Mouse (Mus musculus) liver, adult 2 months (tissue): ENCODE measurements around the gene Rab10. TPM values are rescaled to one million over a fixed set of nuclear protein-coding genes. Genes with fewer than 3 reads are reported as not detected.

Source experiments
- DNase-seq: peaks from one replicate; pipeline ENCODE4 v3.0.0-alpha.2; 2011; ENCODE audit warnings: low read depth, low spot score; ENCODE audit errors: extremely low read depth
- H3K27ac ChIP-seq: fragments of 200-500 bp; replicated peaks from 2 replicates; pipeline ENCODE4 v1.5.1; 2012; ENCODE audit warnings: low read depth, mild to moderate bottlenecking, control low read depth, inconsistent platforms, low read length; ENCODE audit not compliant: insufficient read depth
- H3K27me3 ChIP-seq: fragments of 200-500 bp; 2 replicates; pipeline ENCODE4 v1.6.1; 2012; ENCODE audit warnings: mild to moderate bottlenecking, moderate library complexity, low read length, inconsistent platforms; ENCODE audit not compliant: control insufficient read depth, insufficient read depth
- H3K36me3 ChIP-seq: fragments of 200-500 bp; 2 replicates; pipeline ENCODE4 v1.6.1; 2012; ENCODE audit warnings: low read length, inconsistent platforms; ENCODE audit not compliant: control insufficient read depth, insufficient read depth
- H3K4me1 ChIP-seq: fragments of 200-500 bp; 2 replicates; pipeline ENCODE4 v1.6.1; 2011; ENCODE audit warnings: low read length; ENCODE audit not compliant: control insufficient read depth, insufficient read depth
- H3K4me3 ChIP-seq: fragments of 200-500 bp; 2 replicates; pipeline ENCODE4 v1.5.1; 2011; ENCODE audit warnings: low read depth, mild to moderate bottlenecking, control low read depth, low read length, moderate library complexity; ENCODE audit not compliant: insufficient read depth
- H3K79me2 ChIP-seq: fragments of 200-500 bp; 2 replicates; pipeline ENCODE4 v1.6.1; 2012; ENCODE audit warnings: inconsistent platforms, mild to moderate bottlenecking, low read length, moderate library complexity; ENCODE audit not compliant: control insufficient read depth, insufficient read depth
- H3K9ac ChIP-seq: fragments of 200-500 bp; 2 replicates; pipeline ENCODE4 v1.6.1; 2012; ENCODE audit warnings: low read depth, mild to moderate bottlenecking, control low read depth, inconsistent platforms, low read length
- CTCF ChIP-seq: fragments of 200-500 bp; IDR thresholded peaks from 2 replicates; pipeline ENCODE4 v1.5.1; 2011; ENCODE audit warnings: low read depth, low read length, control low read depth
- POLR2A ChIP-seq: fragments of 200-500 bp; IDR thresholded peaks from 2 replicates; pipeline ENCODE4 v1.6.1; 2011; ENCODE audit warnings: low read length, control low read depth; ENCODE audit not compliant: insufficient read depth; ENCODE audit errors: extremely low read depth
- WGBS: fragments of 180-500 bp; shearing (Covaris S2); methylation state at CpG from one replicate; pipeline ENCODE4 v1.1.7; 2018; 5-methylcytosine and 5-hydroxymethylcytosine counted together
- polyA plus RNA-seq: library from polyadenylated mRNA; depleted of rRNA; stranded (reverse); fragments of >200 nt; gene quantifications from 2 replicates; pipeline ENCODE4 v1.2.3, GENCODE M21; 2012; rRNA removed
- total RNA-seq: library from RNA; depleted of rRNA; stranded (reverse); fragments of >200 nt; gene quantifications from 2 replicates; pipeline ENCODE4 v1.2.3, GENCODE M21; 2014; rRNA removed

Gene Rab10
- total and polyA plus RNA-seq, 2 experiments = 18.7 to 42.8 TPM

GRCm38 (mm10) chr12:3223352-3223751 is 86.4 kb downstream of the Rab10 start:
- Histone ChIP-seq H3K4me1 (no peaks in the 10 kb centered on the region), H3K4me3 (no peak overlapping the region), H3K36me3 (no peaks in the 10 kb centered on the region), H3K27me3 (no peaks in the 10 kb centered on the region), H3K79me2 (no peaks in the 10 kb centered on the region), H3K9ac (no peak overlapping the region), H3K27ac (no peak overlapping the region)
- no peak for TF ChIP-seq CTCF
- TF ChIP-seq POLR2A = no peak
- no peak for DNase-seq
- WGBS = 76% methylated on average over 2 of the region's 2 CpGs

GRCm38 (mm10) chr12:3210181-3210580 is 99.6 kb downstream of the Rab10 start:
- no peaks in the 10 kb centered on the region for H3K27me3 ChIP-seq
- no peak overlapping the region for H3K4me3 ChIP-seq
- WGBS = 55% methylated on average over 2 of the region's 2 CpGs
- H3K9ac ChIP-seq = no peak overlapping the region
- no peaks in the 10 kb centered on the region for H3K36me3 ChIP-seq
- no peak for TF ChIP-seq CTCF
- no peak for TF ChIP-seq POLR2A
- no peak for DNase-seq
- no peak overlapping the region for H3K27ac ChIP-seq
- no peaks in the 10 kb centered on the region for H3K79me2 ChIP-seq
- no peaks in the 10 kb centered on the region for H3K4me1 ChIP-seq

GRCm38 (mm10) chr12:3209163-3209562 is 100.6 kb downstream of the Rab10 start:
- Histone ChIP-seq H3K4me1 (no peaks in the 10 kb centered on the region), H3K79me2 (no peaks in the 10 kb centered on the region), H3K4me3 (no peak overlapping the region), H3K36me3 (no peaks in the 10 kb centered on the region), H3K9ac (no peak overlapping the region), H3K27ac (no peak overlapping the region), H3K27me3 (no peaks in the 10 kb centered on the region)
- DNase-seq = no peak
- WGBS = 63% methylated on average over 1 of the region's 1 CpGs
- TF ChIP-seq CTCF (no peak), POLR2A (no peak)

Other genes starting within 250 kb of the Rab10 start
- 0.55 and 1.0 TPM in 2 replicates for gene Kif3c, start 55.2 kb upstream of the Rab10 start, total RNA-seq
- gene Kif3c, start 55.2 kb upstream of the Rab10 start, polyA plus RNA-seq = 0.68 and 0.99 TPM in 2 replicates
- gene Asxl2, start 116.9 kb upstream of the Rab10 start, total RNA-seq = 18.3 and 18.6 TPM in 2 replicates
- gene Asxl2, start 116.9 kb upstream of the Rab10 start, polyA plus RNA-seq = 3.7 and 4.2 TPM in 2 replicates